In the genomic region with DNA sequence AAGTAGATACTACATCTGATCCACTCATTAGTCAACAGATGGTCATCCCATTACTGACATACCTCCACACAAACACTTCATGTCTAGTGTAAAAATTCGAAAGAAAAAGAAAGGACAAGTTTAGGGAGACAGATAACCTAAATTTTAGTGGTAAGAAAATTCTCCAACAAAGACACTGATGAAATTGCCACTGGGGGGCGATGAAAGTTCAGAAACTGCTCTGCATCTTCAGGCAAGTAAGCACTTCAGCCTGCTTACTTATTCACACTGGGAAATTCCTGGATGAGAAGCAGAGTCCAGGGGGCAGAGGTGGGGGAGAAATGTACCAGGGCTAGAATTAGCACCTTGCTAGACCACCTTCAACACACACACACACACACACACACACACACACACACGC, we compare ENCODE assay signal across 8 mouse cellular contexts. TPM values are rescaled to one million over a fixed set of nuclear protein-coding genes. Genes with fewer than 3 reads are reported as not detected.
DNase-seq lines count a peak whose midpoint lies in the region; ATAC-seq and TF ChIP-seq lines count a peak whose summit lies in the region.
"Had no signal": no experiment of that assay in that cellular context is flagged by ENCODE, and none has a peak within 500 bp of the region (broad histone marks: within the 10 kb centered on the region; RNA-seq: fewer than 3 reads in every experiment).

No protein-coding gene starts in this region.

- H3K4me3 ChIP-seq in hindbrain, embryonic 14.5 days (replicated peaks; ENCODE audit: low read length): no peak overlapping the region
- no peak overlapping the region for H3K4me3 ChIP-seq in hindbrain, embryonic 16.5 days (ENCODE audit: low read length)
- no peak overlapping the region for H3K4me3 ChIP-seq in CH12.LX (replicated peaks in 1 of 3; ENCODE audit: low read depth in 2 of 3, low read length in 2 of 3, poor library complexity in 1 of 3)
- H3K4me3 ChIP-seq in liver, embryonic 14.5 days (ENCODE audit: insufficient read depth in 1 of 2, low read depth in 2 of 2, low read length in 2 of 2): no peak overlapping the region
- H3K4me3 ChIP-seq: hindbrain, embryonic 15.5 days had no signal

- no peak for TF ChIP-seq POLR2A in CH12.LX (IDR thresholded peaks at IDR 0.05; ENCODE audit: low read depth, low read length)

- no peaks in the 10 kb centered on the region for H3K36me3 ChIP-seq in hindbrain, embryonic 14.5 days (replicated peaks; ENCODE audit: control insufficient read depth, insufficient read depth)
- no peaks in the 10 kb centered on the region for H3K36me3 ChIP-seq in hindbrain, embryonic 16.5 days (ENCODE audit: control insufficient read depth, insufficient read depth, low read length)
- H3K36me3 ChIP-seq in CH12.LX (replicated peaks in 1 of 2; ENCODE audit: control insufficient read depth in 1 of 2, insufficient read depth in 1 of 2, low read length in 1 of 2): peaks cover 0 to 2% of the 10 kb centered on the region in 2 experiments
- H3K36me3 ChIP-seq in liver, embryonic 14.5 days (replicated peaks; ENCODE audit: control insufficient read depth, insufficient read depth, low read depth): no peaks in the 10 kb centered on the region
- H3K36me3 ChIP-seq: hindbrain, embryonic 15.5 days had no signal

- no peak for ATAC-seq in hindbrain, embryonic 14.5 days (ENCODE audit: low FRiP score)
- no peak for ATAC-seq in hindbrain, embryonic 16.5 days
- ATAC-seq in liver, embryonic 14.5 days (ENCODE audit: insufficient read depth): no peak

- peak; percentile 66 for TF ChIP-seq RAD21 in CH12.LX (IDR thresholded peaks at IDR 0.05; ENCODE audit: low read depth, low read length)

- H3K9me3 ChIP-seq in hindbrain, embryonic 14.5 days (ENCODE audit: control insufficient read depth, low read length): no peaks in the 10 kb centered on the region
- no peaks in the 10 kb centered on the region for H3K9me3 ChIP-seq in hindbrain, embryonic 16.5 days (ENCODE audit: control insufficient read depth, low read length)
- no peaks in the 10 kb centered on the region for H3K9me3 ChIP-seq in CH12.LX (replicated peaks; ENCODE audit: low read length)
- H3K9me3 ChIP-seq in liver, embryonic 14.5 days (ENCODE audit: control insufficient read depth, low read length): no peaks in the 10 kb centered on the region
- H3K9me3 ChIP-seq: hindbrain, embryonic 15.5 days had no signal

- H3K9ac ChIP-seq in hindbrain, embryonic 14.5 days: no peak overlapping the region
- H3K9ac ChIP-seq in hindbrain, embryonic 16.5 days (ENCODE audit: low read depth, low read length): no peak overlapping the region
- H3K9ac ChIP-seq in CH12.LX (ENCODE audit: insufficient read depth, low read depth): no peak overlapping the region
- H3K9ac ChIP-seq in liver, embryonic 14.5 days (replicated peaks): no peak overlapping the region
- H3K9ac ChIP-seq: hindbrain, embryonic 15.5 days had no signal

- no peak overlapping the region for H3K4me2 ChIP-seq in hindbrain, embryonic 14.5 days (replicated peaks)
- H3K4me2 ChIP-seq in hindbrain, embryonic 16.5 days (ENCODE audit: low read length): no peak overlapping the region
- H3K4me2 ChIP-seq in CH12.LX (ENCODE audit: insufficient read depth, low read depth, poor library complexity, severe bottlenecking): no peak overlapping the region
- H3K4me2 ChIP-seq in liver, embryonic 14.5 days (ENCODE audit: low read depth): no peak overlapping the region
- H3K4me2 ChIP-seq: hindbrain, embryonic 15.5 days had no signal

- DNase-seq in hindbrain, embryonic 14.5 days (ENCODE audit: low spot score): peak; percentile 38
- DNase-seq in CH12.LX (ENCODE audit: extremely low read depth) (peak; percentile 36), ZHBTc4 (ENCODE audit: low read depth, low spot score) (peak; percentile 20)
- DNase-seq in induced T-regulatory cell, adult 2 months (ENCODE audit: low read depth): peak; percentile 9
- no peak for DNase-seq in liver, embryonic 14.5 days (ENCODE audit: low read depth in 3 of 3, low spot score in 3 of 3)
- peak; percentile 14 for DNase-seq in thymus, postnatal 14 days

- H3K27me3 ChIP-seq in hindbrain, embryonic 14.5 days (ENCODE audit: control insufficient read depth, insufficient read depth, low read length): peaks cover 21% of the 10 kb centered on the region; the same call in 1 of the 2 replicates
- no peaks in the 10 kb centered on the region for H3K27me3 ChIP-seq in hindbrain, embryonic 16.5 days (replicated peaks; ENCODE audit: control insufficient read depth, insufficient read depth, low read length)
- H3K27me3 ChIP-seq in CH12.LX (replicated peaks): no peaks in the 10 kb centered on the region
- no peaks in the 10 kb centered on the region for H3K27me3 ChIP-seq in liver, embryonic 14.5 days (ENCODE audit: control insufficient read depth, insufficient read depth, low read length)

- TF ChIP-seq CTCF in CH12.LX (conservative IDR thresholded peaks at IDR 0.05 in 1 of 2, IDR thresholded peaks at IDR 0.05 in 1 of 2; ENCODE audit: low read depth in 2 of 2, low read length in 2 of 2): peak in 1 of 2 experiments; percentile 60; a peak in 2 of 4 replicates
- peak; percentile 29; the same call in 1 of the 2 replicates for TF ChIP-seq CTCF in liver, embryonic 14.5 days (IDR thresholded peaks at IDR 0.05; ENCODE audit: low read depth)

- no peaks in the 10 kb centered on the region for H3K4me1 ChIP-seq in hindbrain, embryonic 14.5 days (replicated peaks; ENCODE audit: control insufficient read depth, insufficient read depth, low read length)
- H3K4me1 ChIP-seq in hindbrain, embryonic 16.5 days (ENCODE audit: control insufficient read depth, insufficient read depth, low read depth, low read length): no peaks in the 10 kb centered on the region
- H3K4me1 ChIP-seq in CH12.LX (ENCODE audit: control insufficient read depth in 1 of 2, insufficient read depth in 2 of 2): no peaks in the 10 kb centered on the region; a peak in 1 of 4 replicates
- H3K4me1 ChIP-seq in liver, embryonic 14.5 days (replicated peaks; ENCODE audit: control insufficient read depth in 2 of 2, insufficient read depth in 2 of 2, low read length in 1 of 2): no peaks in the 10 kb centered on the region
- H3K4me1 ChIP-seq: hindbrain, embryonic 15.5 days had no signal

- H3K79me2 ChIP-seq in CH12.LX (replicated peaks; ENCODE audit: control insufficient read depth, extremely low read depth, insufficient read depth, poor library complexity, severe bottlenecking): no peaks in the 10 kb centered on the region

- in situ Hi-C loops in CH12.LX (cut with MboI; ENCODE audit: low pct_ligation_motif_present, low pct_unique_long_range_greater_than_20kb, low sequenced_read_pairs): no loop called here

- no peak overlapping the region for H3K27ac ChIP-seq in hindbrain, embryonic 14.5 days
- no peak overlapping the region for H3K27ac ChIP-seq in hindbrain, embryonic 16.5 days (ENCODE audit: low read depth, low read length)
- no peak overlapping the region for H3K27ac ChIP-seq in CH12.LX (ENCODE audit: insufficient read depth, low read depth)
- no peak overlapping the region for H3K27ac ChIP-seq in liver, embryonic 14.5 days
- H3K27ac ChIP-seq: hindbrain, embryonic 15.5 days had no signal

- dilution Hi-C loops in CH12.LX (cut with MboI; ENCODE audit: extremely low pct_ligation_motif_present, extremely low pct_unique_long_range_greater_than_20kb, low sequenced_read_pairs): no loop called here

- TF ChIP-seq EP300 in CH12.LX (IDR thresholded peaks at IDR 0.05; ENCODE audit: low read length): no peak
- no peak for TF ChIP-seq EP300 in liver, embryonic 14.5 days (IDR thresholded peaks at IDR 0.05; ENCODE audit: low read depth)

- 48% methylated on average over 3 of the region's 3 CpGs for WGBS in hindbrain, embryonic 14.5 days
- 47% methylated on average over 3 of the region's 3 CpGs for WGBS in hindbrain, embryonic 16.5 days
- WGBS in liver, embryonic 14.5 days (ENCODE audit: insufficient replicate concordance): 30% methylated on average over 3 of the region's 3 CpGs

TF ChIP-seq in CH12.LX, 34 proteins besides CTCF, POLR2A, EP300 and RAD21:
- no peak for TF ChIP-seq MAX (IDR thresholded peaks at IDR 0.05; ENCODE audit: low read length)
- peak; percentile 35 for TF ChIP-seq SMC3 (IDR thresholded peaks at IDR 0.05; ENCODE audit: low read depth, low read length)

RNA-seq across cellular contexts. Expression of a gene that starts 12.1 kb away (rescaled TPM):
- polyA plus RNA-seq in hindbrain, embryonic 14.5 days (2014; fragmentation: Nextera tagmentation; extraction: Ambion mirVana): 40.6 and 44.8 TPM in 2 replicates
- 35.0 and 37.1 TPM in 2 replicates for polyA plus RNA-seq in hindbrain, embryonic 16.5 days (2015; fragmentation: Nextera tagmentation; extraction: Ambion mirVana)
- 21.7 and 27.1 TPM in 2 replicates for total RNA-seq in CH12.LX (2012; rRNA removed)
- total RNA-seq in CH12.LX (2014; rRNA removed): 87.8 and 102 TPM in 2 replicates
- 32.6 and 40.0 TPM in 2 replicates for polyA plus RNA-seq in CH12.LX (2012; ENCODE audit: insufficient read length, low read depth)
- polyA plus RNA-seq in liver, embryonic 14.5 days (2012; rRNA removed): 4.0 and 5.8 TPM in 2 replicates
- 11.0 and 11.7 TPM in 2 replicates for polyA plus RNA-seq in liver, embryonic 14.5 days (2014; fragmentation: Nextera tagmentation; extraction: Ambion mirVana)

Comparison
In these comparisons a context has a peak if more than half of its experiments do, and no peak if none do; other contexts are left out.
1. DNase-seq: peak in hindbrain, embryonic 14.5 days (single experiment), CH12.LX (single experiment), ZHBTc4 (single experiment), induced T-regulatory cell, adult 2 months (single experiment) and thymus, postnatal 14 days (single experiment); none in liver, embryonic 14.5 days (0 of 3).